Mouse (Mus musculus): ENCODE data around the gene Phtf2. TPM values are rescaled to one million over a fixed set of nuclear protein-coding genes. Genes with fewer than 3 reads are reported as not detected.
"Not testable (repeated sequence)": the region's sequence is repeated elsewhere in the genome, so short reads cannot be mapped to it uniquely, and the experiment has no call there.

Phtf2 gene
- polyA plus RNA-seq, 1 experiment from 2014 or later: 15.8 TPM

DNA sequence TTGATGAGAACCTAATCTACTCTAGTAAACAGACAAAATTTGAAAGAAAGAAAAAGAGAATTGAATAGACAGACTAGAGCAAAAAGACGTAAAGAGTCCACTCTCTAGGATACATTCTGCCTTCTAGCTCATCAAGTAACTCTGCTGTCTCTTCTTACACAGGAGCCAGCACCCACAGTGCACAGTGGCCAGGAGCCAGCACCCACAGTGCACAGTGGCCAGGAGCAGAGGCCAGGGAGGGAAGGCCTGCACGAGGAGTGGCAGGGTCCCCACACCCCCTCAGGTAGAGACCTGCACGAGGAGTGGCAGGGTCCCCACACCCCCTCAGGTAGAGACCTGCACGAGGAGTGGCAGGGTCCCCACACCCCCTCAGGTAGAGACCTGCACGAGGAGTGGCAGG is 95.5 kb downstream of the Phtf2 start:
- ATAC-seq (ENCODE audit: low FRiP score, low TSS enrichment); H3K4me2 ChIP-seq (replicated peaks; ENCODE audit: low read depth, low read length); H3K27me3 ChIP-seq (ENCODE audit: insufficient read depth, low read length); H3K4me3 ChIP-seq (ENCODE audit: low read length); H3K4me1 ChIP-seq (ENCODE audit: insufficient read depth, low read length); H3K36me3 ChIP-seq (ENCODE audit: insufficient read depth, low read length); H3K27ac ChIP-seq (ENCODE audit: low read length); H3K9ac ChIP-seq (replicated peaks; ENCODE audit: low read length); H3K9me3 ChIP-seq (ENCODE audit: low read length): not testable (repeated sequence)
- WGBS: 88% methylated on average over 3 of the region's 5 CpGs

DNA sequence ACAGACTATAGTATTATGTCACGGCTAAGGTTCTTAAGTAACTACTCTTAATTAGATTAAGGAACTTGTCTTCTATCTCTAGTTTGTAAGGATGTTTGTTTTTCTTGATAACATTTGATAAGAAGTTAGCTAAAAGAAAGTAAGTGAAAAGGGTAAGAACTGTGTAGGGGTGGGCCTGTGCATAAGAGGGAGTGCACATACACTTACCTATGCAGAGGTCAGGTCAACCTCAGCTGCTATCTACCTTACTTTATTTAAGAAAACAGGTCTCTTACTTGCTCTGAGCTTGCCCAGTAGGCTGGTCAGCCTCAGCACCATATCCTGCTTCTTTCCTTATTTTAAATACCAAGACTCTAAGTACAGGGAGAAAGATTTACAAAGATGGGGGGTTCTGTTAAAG is 100.8 kb downstream of the Phtf2 start:
- H3K9ac ChIP-seq (replicated peaks; ENCODE audit: low read length): no peak overlapping the region
- no peak overlapping the region for H3K27ac ChIP-seq (ENCODE audit: low read length)
- 89% methylated on average over 1 of the region's 1 CpGs for WGBS
- no peak overlapping the region for H3K4me2 ChIP-seq (replicated peaks; ENCODE audit: low read depth, low read length)
- H3K9me3 ChIP-seq (ENCODE audit: low read length): no peaks in the 10 kb centered on the region
- H3K4me1 ChIP-seq (ENCODE audit: insufficient read depth, low read length): no peaks in the 10 kb centered on the region
- ATAC-seq (ENCODE audit: low FRiP score, low TSS enrichment): no peak
- no peaks in the 10 kb centered on the region for H3K27me3 ChIP-seq (ENCODE audit: insufficient read depth, low read length)
- peaks cover 3% of the 10 kb centered on the region; the same call in 1 of the 2 replicates for H3K36me3 ChIP-seq (ENCODE audit: insufficient read depth, low read length)
- H3K4me3 ChIP-seq (ENCODE audit: low read length): no peak overlapping the region

DNA sequence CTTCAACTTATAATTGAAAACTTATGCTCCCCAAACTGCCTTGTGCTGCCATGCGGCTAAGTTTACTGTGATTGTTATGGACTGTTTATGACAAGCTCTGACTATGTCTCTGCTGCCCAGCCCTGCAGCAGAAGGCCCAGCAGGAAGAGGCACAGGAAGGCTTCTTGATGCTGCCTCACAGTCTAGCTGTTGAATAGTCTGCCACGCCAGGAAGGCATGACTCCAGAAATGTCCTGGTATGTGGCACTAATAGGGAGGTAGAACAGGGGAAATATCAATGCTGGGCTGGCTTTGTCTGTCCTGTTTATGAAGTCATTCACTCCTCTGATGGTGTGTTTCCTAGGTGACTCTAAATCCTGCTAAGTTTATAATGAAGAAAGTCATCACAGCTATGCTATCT is 102.7 kb downstream of the Phtf2 start:
- Histone ChIP-seq H3K4me2 (replicated peaks; ENCODE audit: low read depth, low read length) (no peak overlapping the region), H3K27me3 (ENCODE audit: insufficient read depth, low read length) (no peaks in the 10 kb centered on the region), H3K4me3 (ENCODE audit: low read length) (no peak overlapping the region), H3K9ac (replicated peaks; ENCODE audit: low read length) (no peak overlapping the region), H3K4me1 (ENCODE audit: insufficient read depth, low read length) (no peaks in the 10 kb centered on the region), H3K9me3 (ENCODE audit: low read length) (no peaks in the 10 kb centered on the region), H3K36me3 (ENCODE audit: insufficient read depth, low read length) (peaks cover 3% of the 10 kb centered on the region; the same call in 1 of the 2 replicates), H3K27ac (ENCODE audit: low read length) (no peak overlapping the region)
- WGBS: 77% methylated on average over 2 of the region's 2 CpGs
- ATAC-seq (ENCODE audit: low FRiP score, low TSS enrichment): no peak

DNA sequence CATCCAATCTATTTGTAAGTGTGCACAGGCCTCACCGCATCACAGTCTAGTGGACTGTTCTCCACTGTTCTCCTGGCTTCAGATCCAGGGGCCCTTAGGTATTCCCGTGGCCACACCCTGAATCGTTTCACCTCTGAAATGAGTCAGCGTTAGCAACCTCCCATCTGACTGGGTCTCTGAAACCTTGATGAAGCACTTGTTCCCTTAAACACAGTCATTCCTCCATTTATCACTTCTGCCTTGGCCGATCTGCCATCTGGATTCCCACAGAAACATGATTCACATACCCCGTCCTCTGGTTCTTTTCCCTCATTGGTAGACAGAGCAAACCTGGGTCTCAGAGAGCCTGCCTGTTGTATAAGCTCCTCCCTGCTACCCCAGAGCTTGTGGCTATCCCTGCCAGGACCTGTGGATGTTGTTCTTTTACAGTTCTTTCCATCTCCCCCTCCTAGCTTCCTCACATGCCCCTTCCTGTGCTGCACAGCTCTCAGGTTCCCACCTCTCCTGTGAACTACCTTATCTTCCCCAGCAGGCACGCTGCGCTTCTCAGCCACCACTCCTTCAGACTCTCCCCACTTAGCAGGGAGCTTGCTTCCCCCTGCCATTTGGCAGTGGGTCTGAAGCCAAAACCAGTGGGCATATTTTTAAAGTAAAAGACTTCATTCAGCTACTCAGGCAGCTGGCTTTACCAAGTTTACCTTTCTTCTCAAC is 103.5 kb downstream of the Phtf2 start:
- no peak overlapping the region for H3K4me2 ChIP-seq (replicated peaks; ENCODE audit: low read depth, low read length)
- H3K27me3 ChIP-seq (ENCODE audit: insufficient read depth, low read length): no peaks in the 10 kb centered on the region
- WGBS: 77% methylated on average over 8 of the region's 8 CpGs
- no peak overlapping the region for H3K9ac ChIP-seq (replicated peaks; ENCODE audit: low read length)
- peaks cover 5% of the 10 kb centered on the region; the same call in 1 of the 2 replicates for H3K36me3 ChIP-seq (ENCODE audit: insufficient read depth, low read length)
- no peak overlapping the region for H3K4me3 ChIP-seq (ENCODE audit: low read length)
- H3K27ac ChIP-seq (ENCODE audit: low read length): no peak overlapping the region
- H3K4me1 ChIP-seq (ENCODE audit: insufficient read depth, low read length): no peaks in the 10 kb centered on the region
- no peak for ATAC-seq (ENCODE audit: low FRiP score, low TSS enrichment)
- no peaks in the 10 kb centered on the region for H3K9me3 ChIP-seq (ENCODE audit: low read length)

DNA sequence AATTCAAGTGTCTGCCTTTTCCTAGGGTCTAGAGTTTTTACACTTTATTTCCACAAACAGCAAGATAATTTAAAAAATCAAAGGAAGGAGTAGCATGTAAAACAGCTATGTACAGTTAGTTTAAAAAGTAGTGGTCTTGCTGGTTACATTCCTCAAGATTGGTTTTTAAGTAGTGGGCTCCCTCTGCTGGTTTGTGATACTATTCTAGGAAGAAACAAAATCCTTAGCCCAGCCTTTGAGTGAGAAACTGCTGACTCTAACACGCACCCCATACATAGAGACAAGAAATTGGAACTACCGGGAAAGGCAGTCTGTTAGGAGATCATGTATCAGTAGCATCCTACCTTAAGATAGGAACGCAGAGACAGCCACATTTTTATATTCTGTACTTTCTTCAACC is 108.6 kb downstream of the Phtf2 start:
- Histone ChIP-seq H3K9me3 (ENCODE audit: low read length) (no peaks in the 10 kb centered on the region), H3K27me3 (ENCODE audit: insufficient read depth, low read length) (no peaks in the 10 kb centered on the region), H3K4me1 (ENCODE audit: insufficient read depth, low read length) (no peaks in the 10 kb centered on the region), H3K4me2 (replicated peaks; ENCODE audit: low read depth, low read length) (no peak overlapping the region), H3K36me3 (ENCODE audit: insufficient read depth, low read length) (peaks cover 11% of the 10 kb centered on the region), H3K27ac (ENCODE audit: low read length) (no peak overlapping the region), H3K9ac (replicated peaks; ENCODE audit: low read length) (no peak overlapping the region), H3K4me3 (ENCODE audit: low read length) (no peak overlapping the region)
- 50% methylated on average over 3 of the region's 3 CpGs for WGBS
- no peak for ATAC-seq (ENCODE audit: low FRiP score, low TSS enrichment)

DNA sequence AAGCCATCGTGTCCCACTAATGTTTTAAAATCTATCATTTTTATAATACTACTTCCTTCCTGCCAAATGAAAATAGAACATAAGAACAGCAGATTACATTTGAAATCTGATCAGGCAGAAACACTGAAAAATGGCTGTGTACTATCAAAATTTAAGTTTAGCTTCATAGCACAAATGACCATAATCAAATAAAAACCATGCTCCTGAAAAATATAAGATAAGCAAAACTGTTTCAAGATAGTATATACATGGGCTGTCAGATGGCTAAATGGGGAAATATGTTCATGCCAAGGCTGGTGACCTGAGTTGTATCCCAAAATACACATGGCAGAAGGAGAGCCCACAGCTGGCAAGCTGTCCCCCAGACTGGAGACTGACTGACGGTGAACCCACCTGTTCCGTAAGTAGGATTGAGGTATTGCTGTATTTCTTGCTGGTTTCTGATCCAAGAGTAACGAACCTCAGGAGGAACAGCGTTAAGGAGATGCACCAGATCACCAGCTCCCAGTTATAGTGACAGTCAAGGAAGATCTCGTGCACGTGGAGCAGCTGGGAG is 116.5 kb downstream of the Phtf2 start:
- no peaks in the 10 kb centered on the region for H3K4me1 ChIP-seq (ENCODE audit: insufficient read depth, low read length)
- 85% methylated on average over 7 of the region's 7 CpGs for WGBS
- no peaks in the 10 kb centered on the region for H3K27me3 ChIP-seq (ENCODE audit: insufficient read depth, low read length)
- no peak overlapping the region for H3K4me3 ChIP-seq (ENCODE audit: low read length)
- no peaks in the 10 kb centered on the region for H3K9me3 ChIP-seq (ENCODE audit: low read length)
- H3K4me2 ChIP-seq (replicated peaks; ENCODE audit: low read depth, low read length): no peak overlapping the region
- no peak overlapping the region for H3K27ac ChIP-seq (ENCODE audit: low read length)
- no peak overlapping the region for H3K9ac ChIP-seq (replicated peaks; ENCODE audit: low read length)
- ATAC-seq (ENCODE audit: low FRiP score, low TSS enrichment): no peak
- H3K36me3 ChIP-seq (ENCODE audit: insufficient read depth, low read length): peaks cover 7% of the 10 kb centered on the region; the same call in 1 of the 2 replicates

DNA sequence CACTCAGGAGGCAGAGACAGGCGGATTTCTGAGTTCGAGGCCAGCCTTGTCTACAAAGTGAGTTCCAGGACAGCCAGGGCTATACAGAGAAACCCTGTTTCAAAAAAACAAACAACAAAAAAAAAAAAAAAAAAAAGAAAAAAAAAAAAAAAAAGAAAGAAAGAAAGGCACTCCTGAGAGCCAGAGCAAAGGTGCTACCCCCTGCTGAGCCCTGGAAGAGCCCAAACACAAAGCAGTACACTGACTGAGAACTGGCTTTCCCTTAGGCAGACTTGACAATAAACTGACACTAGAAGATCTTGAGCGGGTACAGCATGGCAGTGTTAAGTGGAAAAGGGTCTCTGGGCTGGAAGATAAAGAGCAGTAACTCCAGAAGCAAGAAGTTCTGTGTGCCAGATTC is 119.5 kb downstream of the Phtf2 start:
- H3K9me3 ChIP-seq (ENCODE audit: low read length); H3K9ac ChIP-seq (replicated peaks; ENCODE audit: low read length); H3K4me2 ChIP-seq (replicated peaks; ENCODE audit: low read depth, low read length); H3K27ac ChIP-seq (ENCODE audit: low read length); H3K4me1 ChIP-seq (ENCODE audit: insufficient read depth, low read length); H3K4me3 ChIP-seq (ENCODE audit: low read length); H3K27me3 ChIP-seq (ENCODE audit: insufficient read depth, low read length); ATAC-seq (ENCODE audit: low FRiP score, low TSS enrichment); H3K36me3 ChIP-seq (ENCODE audit: insufficient read depth, low read length): not testable (repeated sequence)
- WGBS: 99% methylated on average over 3 of the region's 3 CpGs

DNA sequence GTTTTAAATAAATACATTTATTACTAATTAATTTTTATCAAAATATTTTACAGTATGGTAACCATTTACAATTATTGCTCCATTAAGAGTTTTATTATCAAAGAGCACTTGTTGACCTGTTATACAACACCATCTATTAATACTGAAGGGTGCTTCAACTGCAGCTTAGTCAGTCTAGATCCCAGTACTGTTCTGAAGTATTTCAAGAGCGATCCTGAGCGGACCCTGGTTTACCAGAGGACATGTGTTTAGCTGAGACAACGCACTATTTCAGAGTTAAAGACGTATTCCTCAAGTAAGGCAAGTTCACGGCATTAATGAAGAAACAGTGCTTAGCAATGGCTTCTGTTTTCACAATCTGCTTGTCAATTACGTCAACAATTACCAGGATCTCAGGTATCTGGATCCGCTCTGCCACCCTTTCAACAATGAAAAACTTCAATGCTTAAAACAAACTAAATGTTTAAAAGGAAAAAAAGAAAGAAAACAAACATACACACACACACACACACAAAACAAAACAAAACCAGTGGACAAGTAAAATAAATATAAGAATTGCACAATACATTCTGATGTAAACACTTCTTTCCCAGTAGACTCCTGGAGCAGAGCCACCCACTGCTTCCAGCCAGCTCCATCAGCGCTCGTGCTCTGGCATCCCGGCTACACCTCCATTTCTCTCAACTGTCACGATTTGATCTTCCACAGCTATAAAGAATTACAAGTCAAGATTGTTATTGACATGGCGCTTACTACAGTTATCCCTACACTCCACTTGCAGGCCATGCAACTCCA is 121.4 kb downstream of the Phtf2 start:
- ATAC-seq (ENCODE audit: low FRiP score, low TSS enrichment): no peak
- Histone ChIP-seq H3K9ac (replicated peaks; ENCODE audit: low read length) (no peak overlapping the region), H3K9me3 (ENCODE audit: low read length) (no peaks in the 10 kb centered on the region), H3K27me3 (ENCODE audit: insufficient read depth, low read length) (no peaks in the 10 kb centered on the region), H3K36me3 (ENCODE audit: insufficient read depth, low read length) (peaks cover 10% of the 10 kb centered on the region; the same call in 1 of the 2 replicates), H3K4me3 (ENCODE audit: low read length) (no peak overlapping the region), H3K4me1 (ENCODE audit: insufficient read depth, low read length) (no peaks in the 10 kb centered on the region), H3K4me2 (replicated peaks; ENCODE audit: low read depth, low read length) (no peak overlapping the region), H3K27ac (ENCODE audit: low read length) (no peak overlapping the region)
- 93% methylated on average over 12 of the region's 12 CpGs for WGBS

DNA sequence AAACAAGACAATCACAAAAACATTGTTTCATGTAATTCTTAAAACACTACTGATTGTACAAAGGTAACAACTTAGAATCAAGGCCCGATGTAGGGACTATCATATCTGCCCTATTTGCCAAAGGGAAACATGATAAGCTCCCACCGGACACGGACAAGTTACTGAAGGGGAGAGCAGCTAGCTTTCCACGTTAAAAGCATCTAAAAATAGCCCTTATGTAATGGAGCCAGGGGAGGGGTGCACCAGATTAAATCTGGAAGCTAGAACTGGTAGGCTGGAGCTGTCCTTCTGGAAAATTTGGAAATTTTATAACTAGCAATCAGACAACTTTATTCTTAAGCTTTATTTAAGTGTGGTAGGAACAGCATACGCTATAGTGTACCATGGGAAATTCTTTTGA is 122.2 kb downstream of the Phtf2 start:
- no peak overlapping the region for H3K9ac ChIP-seq (replicated peaks; ENCODE audit: low read length)
- ATAC-seq (ENCODE audit: low FRiP score, low TSS enrichment): no peak
- 64% methylated on average over 5 of the region's 5 CpGs for WGBS
- H3K4me1 ChIP-seq (ENCODE audit: insufficient read depth, low read length): no peaks in the 10 kb centered on the region
- no peak overlapping the region for H3K4me2 ChIP-seq (replicated peaks; ENCODE audit: low read depth, low read length)
- H3K27ac ChIP-seq (ENCODE audit: low read length): no peak overlapping the region
- H3K27me3 ChIP-seq (ENCODE audit: insufficient read depth, low read length): no peaks in the 10 kb centered on the region
- no peaks in the 10 kb centered on the region for H3K9me3 ChIP-seq (ENCODE audit: low read length)
- peaks cover 7% of the 10 kb centered on the region; the same call in 1 of the 2 replicates for H3K36me3 ChIP-seq (ENCODE audit: insufficient read depth, low read length)
- H3K4me3 ChIP-seq (ENCODE audit: low read length): no peak overlapping the region

DNA sequence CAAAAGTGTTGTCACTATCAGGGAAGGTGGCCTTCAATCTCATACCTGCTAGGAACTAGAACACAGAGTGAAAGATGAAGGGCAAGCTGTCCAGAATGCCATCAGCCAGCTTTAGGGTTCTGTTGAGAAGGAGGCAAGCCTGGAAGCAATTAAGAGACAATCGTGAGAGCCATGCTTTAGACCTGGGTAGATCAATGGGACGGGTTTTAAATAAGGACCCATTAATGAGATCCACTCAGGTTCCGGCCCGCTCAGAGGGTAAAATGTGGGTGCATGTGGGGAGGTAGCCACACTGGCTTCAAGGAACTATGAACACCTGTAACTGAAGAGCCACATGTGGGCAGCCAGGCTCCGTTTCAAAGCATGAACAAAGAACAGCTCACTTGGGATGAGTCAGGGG is 128.0 kb downstream of the Phtf2 start:
- WGBS: 72% methylated on average over 5 of the region's 5 CpGs
- Histone ChIP-seq H3K27ac (ENCODE audit: low read length) (no peak overlapping the region), H3K4me3 (ENCODE audit: low read length) (no peak overlapping the region), H3K4me2 (replicated peaks; ENCODE audit: low read depth, low read length) (no peak overlapping the region), H3K27me3 (ENCODE audit: insufficient read depth, low read length) (no peaks in the 10 kb centered on the region), H3K36me3 (ENCODE audit: insufficient read depth, low read length) (0 out of 2 replicates have a peak, but pooled peaks cover 3% of the 10 kb centered on the region), H3K9me3 (ENCODE audit: low read length) (no peaks in the 10 kb centered on the region), H3K9ac (replicated peaks; ENCODE audit: low read length) (no peak overlapping the region), H3K4me1 (ENCODE audit: insufficient read depth, low read length) (no peaks in the 10 kb centered on the region)
- no peak for ATAC-seq (ENCODE audit: low FRiP score, low TSS enrichment)

Data from kidney, embryonic 16.5 days (tissue).